Mouse (Mus musculus): ENCODE results near the gene Stx5a. TPM values are rescaled to one million over a fixed set of nuclear protein-coding genes. Genes with fewer than 3 reads are reported as not detected.

Gene Stx5a
- polyA plus RNA-seq, 1 experiment = 130 TPM

DNA sequence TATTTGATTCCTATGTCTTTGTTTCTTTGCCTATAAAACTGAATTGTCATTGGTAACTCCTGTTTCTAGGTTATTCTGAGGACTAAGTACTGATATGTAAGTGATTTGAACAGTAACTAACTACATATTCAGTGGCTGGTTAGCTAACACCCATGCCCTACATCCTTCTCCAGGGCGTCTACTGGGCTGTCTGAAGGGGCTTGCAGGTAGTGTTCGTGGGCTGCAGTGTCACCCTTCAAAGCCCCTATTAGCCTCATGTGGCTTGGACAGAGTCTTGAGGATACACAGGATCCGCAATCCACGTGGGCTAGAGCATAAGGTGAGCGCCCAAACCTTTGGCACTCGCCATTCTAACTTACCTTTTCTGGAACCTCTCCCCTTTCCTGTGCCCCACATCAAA, 1.6 kb upstream of the Stx5a start:
- DNase-seq (ENCODE audit: extremely low spot score in 1 of 2, low spot score in 1 of 2) = no peak

GRCm38 (mm10) chr19:8740603-8741002, 610 bp upstream of the Stx5a start, which contains the start of gene 1700092M07Rik:
1700092M07Rik (plus strand) TSS chr19:8740718.
- DNase-seq (ENCODE audit: extremely low spot score in 1 of 2, low spot score in 1 of 2) = no peak

- DNase-seq (ENCODE audit: extremely low spot score in 1 of 2, low spot score in 1 of 2) = no peak
Observed at GRCm38 (mm10) chr19:8742176-8742575, 963 bp downstream of the Stx5a start.

DNA sequence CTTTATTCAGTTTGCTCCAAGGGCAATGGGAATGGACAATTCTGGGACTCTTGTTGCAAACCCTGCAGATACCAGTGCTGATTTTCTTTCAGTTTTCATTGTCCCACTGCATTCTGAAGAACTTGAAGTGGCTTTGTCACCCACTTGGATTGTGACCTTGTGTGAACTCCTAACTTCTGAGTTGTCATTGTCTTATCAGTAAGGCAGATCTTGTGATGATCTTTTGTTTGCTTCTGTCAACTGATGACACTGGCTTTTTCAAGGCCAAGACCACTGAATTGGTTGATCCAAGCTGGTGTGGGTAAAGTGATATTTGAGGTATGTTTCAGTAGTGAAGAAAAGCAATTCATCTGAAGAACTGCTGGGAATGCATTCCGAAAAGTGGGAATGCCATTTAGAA, 4.2 kb downstream of the Stx5a start:
- DNase-seq (ENCODE audit: extremely low spot score in 1 of 2, low spot score in 1 of 2) = no peak

GRCm38 (mm10) chr19:8747368-8747767, 6.2 kb downstream of the Stx5a start:
- no peak for DNase-seq (ENCODE audit: extremely low spot score in 1 of 2, low spot score in 1 of 2)

DNA sequence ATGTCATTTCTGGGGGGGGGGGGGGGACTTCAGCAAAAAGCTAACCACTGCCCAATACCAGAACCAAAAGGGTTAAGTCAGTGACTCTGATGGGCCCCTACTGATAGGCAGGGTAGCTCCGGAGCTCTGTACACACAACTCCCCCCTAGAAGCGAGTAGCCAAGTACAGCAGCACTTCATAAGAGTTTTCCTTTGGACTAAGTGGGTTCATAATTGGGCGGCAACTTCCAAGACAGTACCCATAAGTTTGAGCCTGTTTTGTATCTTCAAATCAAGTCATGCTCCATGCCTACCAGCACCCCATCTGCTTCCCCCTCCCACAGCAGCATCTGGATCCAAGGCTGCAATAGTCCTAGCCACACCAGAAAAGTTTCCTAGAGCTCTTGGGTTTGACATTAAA, 14.4 kb downstream of the Stx5a start:
- DNase-seq (ENCODE audit: extremely low spot score in 1 of 2, low spot score in 1 of 2) = no peak

DNA sequence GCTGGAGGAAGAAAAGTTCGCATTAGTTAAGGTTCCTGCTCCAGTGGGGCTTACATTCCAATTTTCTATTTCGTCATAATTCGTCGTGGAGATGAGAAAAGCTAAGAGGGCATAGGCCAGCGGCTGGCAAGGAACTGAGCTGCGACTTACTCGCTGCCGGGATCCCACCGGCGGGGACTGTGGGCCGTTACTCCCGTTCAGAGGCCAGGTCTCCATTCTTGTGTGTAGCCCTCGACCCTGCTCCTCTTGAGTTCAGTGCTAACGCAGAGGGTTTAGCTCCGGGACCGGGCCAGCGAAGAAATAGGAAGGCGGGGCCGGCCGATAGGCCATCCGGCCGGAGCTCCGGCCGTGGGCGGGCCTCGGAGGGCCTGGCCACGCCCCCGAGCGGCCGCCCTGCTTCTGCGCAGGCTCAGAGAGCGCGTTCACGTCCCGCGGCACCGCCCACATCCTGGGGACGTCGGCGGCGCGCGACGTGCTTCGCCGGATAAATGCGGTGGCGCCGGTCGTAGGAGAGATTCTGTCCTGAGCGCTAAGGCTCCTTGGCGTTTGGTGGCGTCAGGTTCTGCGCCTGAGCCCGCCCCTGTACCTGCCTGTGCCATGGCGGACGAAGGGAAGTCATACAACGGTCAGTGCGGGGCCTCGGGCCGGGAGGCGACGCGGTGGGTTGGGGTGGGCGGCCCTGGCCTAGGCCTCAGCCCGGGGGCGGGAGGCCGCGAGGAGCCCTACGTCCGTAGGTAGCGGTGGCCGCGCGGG, 15.6 kb downstream of the Stx5a start, which contains the start of gene Nxf1:
Gene Nxf1 (plus strand): TSS at position 439 of the 753 bp plus-strand sequence.
- DNase-seq (ENCODE audit: extremely low spot score in 1 of 2, low spot score in 1 of 2) = peak; percentile 68 to 95

GRCm38 (mm10) chr19:8757471-8757998, 16.3 kb downstream of the Stx5a start:
- DNase-seq (ENCODE audit: extremely low spot score in 1 of 2, low spot score in 1 of 2) = no peak

GRCm38 (mm10) chr19:8758899-8759298, 17.7 kb downstream of the Stx5a start:
- no peak for DNase-seq (ENCODE audit: extremely low spot score in 1 of 2, low spot score in 1 of 2)

GRCm38 (mm10) chr19:8760757-8761156, 19.5 kb downstream of the Stx5a start:
- no peak for DNase-seq (ENCODE audit: extremely low spot score in 1 of 2, low spot score in 1 of 2)

DNA sequence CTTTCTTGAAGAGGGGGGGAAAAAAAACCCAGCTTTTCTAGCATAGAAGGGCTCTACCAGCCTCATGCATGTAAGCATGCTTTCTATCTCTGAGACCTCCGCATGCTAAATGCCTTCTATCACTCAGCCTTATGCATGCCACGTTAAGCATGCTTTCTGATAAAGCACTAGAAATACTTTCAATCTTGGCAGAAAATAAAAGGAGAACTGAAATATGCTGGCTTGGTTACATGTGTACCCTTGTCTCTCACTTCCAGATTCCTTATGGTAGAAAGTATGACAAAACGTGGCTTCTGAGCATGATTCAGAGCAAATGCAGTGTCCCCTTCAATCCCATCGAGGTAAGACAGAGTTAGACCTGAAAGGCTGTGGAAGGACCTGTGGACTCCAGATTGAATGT, 22.1 kb downstream of the Stx5a start:
- DNase-seq (ENCODE audit: extremely low spot score in 1 of 2, low spot score in 1 of 2) = no peak

GRCm38 (mm10) chr19:8765562-8765961, 24.3 kb downstream of the Stx5a start:
- DNase-seq (ENCODE audit: extremely low spot score in 1 of 2, low spot score in 1 of 2) = no peak

DNA sequence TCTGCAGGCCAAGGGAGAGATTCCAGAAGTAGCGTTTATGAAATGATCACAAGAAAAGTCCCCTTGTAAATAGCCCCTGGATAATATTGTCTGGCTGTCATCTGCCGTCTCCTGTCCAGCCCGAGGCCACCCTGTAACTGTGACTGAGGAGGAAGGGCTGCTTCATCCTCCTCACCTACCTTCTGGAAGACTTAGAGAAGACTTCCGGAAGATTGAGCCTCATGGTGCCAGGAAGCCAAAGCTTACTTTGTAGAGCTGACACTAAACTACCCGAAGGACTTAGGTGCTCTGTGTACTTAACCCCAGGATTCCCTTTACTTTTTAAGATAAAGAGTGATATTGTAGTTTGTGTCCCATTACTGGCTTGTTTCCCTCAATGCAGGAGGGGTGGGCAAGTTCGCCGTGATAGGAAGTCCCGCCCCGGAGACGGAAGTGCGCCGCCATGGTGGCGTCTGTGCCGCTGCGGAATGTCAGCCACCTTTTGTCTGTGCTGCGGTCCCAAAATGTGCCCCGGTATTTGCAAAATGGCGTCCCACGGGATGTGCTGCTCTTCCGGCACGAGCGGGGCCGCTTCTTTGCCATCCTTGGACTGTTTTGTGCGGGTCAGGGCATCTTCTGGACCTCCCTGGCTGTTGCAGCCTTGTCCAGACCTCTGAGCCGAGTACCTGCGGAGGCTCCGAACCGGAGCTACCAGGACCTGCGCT, 29.5 kb downstream of the Stx5a start, which contains the start of gene Tmem223:
Gene Tmem223 (plus strand): TSS at position 430 of the 704 bp plus-strand sequence.
- peak; percentile 44 to 86 for DNase-seq (ENCODE audit: extremely low spot score in 1 of 2, low spot score in 1 of 2)

DNA sequence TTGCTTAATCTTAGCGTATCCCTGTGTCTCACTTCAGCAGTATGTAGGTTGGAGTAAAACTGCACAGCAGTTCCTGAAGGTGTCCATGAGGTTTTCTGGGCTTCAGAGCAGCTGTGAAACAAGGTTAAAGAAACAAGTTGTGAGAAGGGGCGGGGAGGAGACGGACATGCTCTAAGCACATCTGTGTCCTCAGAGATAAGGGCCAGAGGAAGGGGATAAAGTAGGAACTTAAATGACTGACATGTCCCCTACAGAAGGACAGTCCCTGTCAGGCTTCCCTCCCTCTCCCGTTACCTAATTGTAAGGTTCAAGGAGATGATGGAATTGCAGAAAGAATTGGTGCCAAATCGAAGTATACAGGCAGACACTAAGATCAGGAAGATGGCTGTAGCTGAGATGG, 31.8 kb downstream of the Stx5a start:
- DNase-seq (ENCODE audit: extremely low spot score in 1 of 2, low spot score in 1 of 2) = no peak

- no peak for DNase-seq (ENCODE audit: extremely low spot score in 1 of 2, low spot score in 1 of 2)
Observed at GRCm38 (mm10) chr19:8773409-8773808, 32.2 kb downstream of the Stx5a start.

DNA sequence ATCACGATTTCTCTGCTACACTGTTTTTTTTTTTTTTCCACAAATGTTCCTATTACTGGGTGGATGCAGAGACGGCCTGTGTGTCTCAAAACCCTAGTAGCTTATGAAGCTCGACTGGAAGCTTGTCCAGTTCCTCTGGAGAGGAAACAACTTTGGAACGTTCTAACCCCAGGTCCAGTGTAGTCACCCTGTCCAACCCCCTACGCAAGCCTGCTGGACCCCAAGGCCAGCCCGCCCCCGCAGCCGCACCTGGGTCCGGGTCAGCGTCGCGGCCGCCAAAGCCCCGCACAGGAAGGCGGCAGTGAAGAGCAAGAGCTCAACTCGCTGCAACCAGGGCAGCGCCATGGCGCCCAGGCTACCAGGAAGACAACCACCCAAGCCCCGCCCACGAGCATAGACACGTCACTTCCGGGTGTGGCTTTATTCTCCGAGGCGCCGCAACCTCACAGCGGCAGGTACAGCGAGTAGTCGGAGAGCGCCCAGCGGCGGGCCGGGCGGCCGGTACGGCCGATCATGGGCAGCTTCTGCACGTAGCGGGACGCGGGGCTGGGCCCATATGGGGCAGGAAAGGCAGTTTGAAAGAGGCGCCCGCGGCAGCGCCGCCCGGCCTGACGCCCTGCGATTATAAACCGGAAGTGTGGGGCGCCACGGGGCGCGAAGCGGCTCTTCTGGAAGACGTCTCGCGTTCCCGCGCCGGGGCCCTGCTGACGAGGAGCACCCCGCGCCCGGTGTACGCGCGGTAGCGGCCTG, 33.0 kb downstream of the Stx5a start, which contains the start of gene Tmem179b:
Gene Tmem179b (minus strand): TSS at position 382 of the 750 bp plus-strand sequence.
- DNase-seq (ENCODE audit: extremely low spot score in 1 of 2, low spot score in 1 of 2) = peak; percentile 93 to 97

DNA sequence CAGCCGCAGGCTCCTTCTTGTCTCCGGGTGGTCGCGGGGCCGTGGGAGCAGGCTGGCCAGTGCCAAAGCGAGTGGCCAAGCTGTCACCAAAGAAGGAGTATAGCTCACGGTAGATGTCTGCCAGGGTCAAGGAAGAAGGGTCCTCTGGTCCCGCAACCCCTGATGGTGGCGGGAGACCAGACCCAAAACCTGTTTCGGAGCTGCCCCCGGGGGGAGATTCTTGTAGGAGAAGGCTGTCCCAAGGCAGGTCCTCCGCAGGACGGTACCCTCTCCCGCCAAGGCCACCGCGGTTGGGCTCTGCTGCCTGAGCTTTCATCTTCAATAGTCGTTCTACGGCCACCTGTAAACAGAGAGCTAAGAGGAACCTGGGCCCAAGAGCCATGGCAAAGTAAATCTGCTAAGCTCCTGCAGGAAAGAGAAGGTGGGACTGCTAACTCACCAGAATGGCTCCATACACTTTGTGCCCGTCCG, 33.8 kb downstream of the Stx5a start:
- no peak for DNase-seq (ENCODE audit: extremely low spot score in 1 of 2, low spot score in 1 of 2)

DNA sequence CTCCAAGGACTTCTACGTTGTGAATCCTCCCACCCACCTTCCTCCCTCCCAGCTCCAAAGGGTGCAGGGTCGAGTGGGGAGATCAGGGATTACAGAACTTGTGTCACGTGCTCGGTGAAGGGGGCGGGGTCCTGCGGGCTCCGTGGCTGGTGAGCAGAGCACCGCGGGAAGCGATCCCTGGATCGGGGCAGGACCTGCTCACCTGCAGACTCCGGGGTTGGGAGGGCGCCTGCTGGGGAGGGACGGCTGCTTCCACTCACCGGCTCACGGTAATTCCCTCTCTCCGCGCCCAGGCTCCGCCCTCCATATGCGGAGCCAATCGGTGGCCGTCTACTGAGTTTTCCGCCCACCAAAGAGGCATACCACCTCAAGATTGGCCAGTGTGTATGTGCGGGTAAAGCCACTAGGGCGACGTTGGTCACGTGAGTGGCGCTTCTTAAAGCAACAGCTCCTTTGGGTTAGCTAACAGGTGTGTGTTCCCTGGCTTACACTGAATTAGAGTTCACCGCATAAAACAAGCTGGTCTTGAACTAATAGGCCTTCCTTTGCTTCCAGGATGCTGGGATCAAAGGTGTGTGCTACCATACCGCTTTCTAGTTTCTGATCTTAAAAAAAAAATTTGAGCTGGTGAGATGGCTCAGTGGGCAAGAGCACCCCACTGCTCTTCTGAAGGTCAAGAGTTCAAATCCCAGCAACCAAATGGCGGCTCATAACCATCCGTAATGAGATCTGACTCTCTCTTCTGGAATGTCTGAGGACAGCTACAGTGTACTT, 45.0 kb downstream of the Stx5a start, which contains the start of gene Taf6l:
Gene Taf6l (minus strand): TSS at position 410 of the 774 bp plus-strand sequence.
- peak; percentile 95 to 96 for DNase-seq (ENCODE audit: extremely low spot score in 1 of 2, low spot score in 1 of 2)

- DNase-seq (ENCODE audit: extremely low spot score in 1 of 2, low spot score in 1 of 2) = no peak
Observed at GRCm38 (mm10) chr19:8788521-8788920, 47.3 kb downstream of the Stx5a start.

- no peak for DNase-seq (ENCODE audit: extremely low spot score in 1 of 2, low spot score in 1 of 2)
Observed at GRCm38 (mm10) chr19:8789171-8789570, 48.0 kb downstream of the Stx5a start.

All from frontal cortex, adult 2 months (tissue).